Mouse (Mus musculus) regulatory T cell (primary cell): ENCODE data around the gene Hsd17b14.

Experiments
- in situ Hi-C: fragments of 300-600 bp; cut with MboI, MseI; formaldehyde crosslinking; loops from one replicate; pipeline ENCODE4 v1.15.1; 2025; ENCODE audit warnings: high pct_unique_total_duplicates

Gene Hsd17b14

GRCm38 (mm10) chr7:45554744-45555143 is at the start of gene Hsd17b14:
TSS of gene Hsd17b14 (plus strand) at chr7:45554893.
- in situ Hi-C loops: no loop called here

- in situ Hi-C loops: loop anchor here (10.0 kb wide), 1 partner anchor 1327 kb away; no protein-coding TSS in a partner anchor
Measured at GRCm38 (mm10) chr7:45507583-45507982, 47.1 kb upstream of the Hsd17b14 start.

DNA sequence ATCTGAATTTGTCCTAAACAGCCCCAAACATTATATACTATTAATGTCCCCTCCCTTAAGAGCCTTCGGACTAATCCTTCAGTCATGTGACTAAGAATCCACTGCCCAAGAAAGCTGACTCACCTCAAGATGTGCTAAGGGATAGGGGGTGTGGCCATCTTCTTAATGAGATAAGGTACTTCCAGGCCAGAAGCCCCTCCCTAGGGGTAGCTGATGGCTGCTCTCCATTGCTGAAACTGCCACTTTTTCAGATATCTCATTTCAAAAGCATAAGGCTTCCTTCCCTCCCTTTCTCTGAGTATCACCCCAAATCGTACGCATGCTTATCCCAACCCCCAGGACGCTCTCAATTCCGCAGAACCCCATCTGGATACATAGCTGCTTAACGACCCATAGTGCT is 46.1 kb upstream of the Hsd17b14 start:
- in situ Hi-C loops: loop anchor here (10.0 kb wide), 1 partner anchor 1326 kb away; no protein-coding TSS in a partner anchor

- in situ Hi-C loops: loop anchor here (10.0 kb wide), 1 partner anchor 1325 kb away; no protein-coding TSS in a partner anchor
Measured at GRCm38 (mm10) chr7:45509181-45509882, 45.4 kb upstream of the Hsd17b14 start.

DNA sequence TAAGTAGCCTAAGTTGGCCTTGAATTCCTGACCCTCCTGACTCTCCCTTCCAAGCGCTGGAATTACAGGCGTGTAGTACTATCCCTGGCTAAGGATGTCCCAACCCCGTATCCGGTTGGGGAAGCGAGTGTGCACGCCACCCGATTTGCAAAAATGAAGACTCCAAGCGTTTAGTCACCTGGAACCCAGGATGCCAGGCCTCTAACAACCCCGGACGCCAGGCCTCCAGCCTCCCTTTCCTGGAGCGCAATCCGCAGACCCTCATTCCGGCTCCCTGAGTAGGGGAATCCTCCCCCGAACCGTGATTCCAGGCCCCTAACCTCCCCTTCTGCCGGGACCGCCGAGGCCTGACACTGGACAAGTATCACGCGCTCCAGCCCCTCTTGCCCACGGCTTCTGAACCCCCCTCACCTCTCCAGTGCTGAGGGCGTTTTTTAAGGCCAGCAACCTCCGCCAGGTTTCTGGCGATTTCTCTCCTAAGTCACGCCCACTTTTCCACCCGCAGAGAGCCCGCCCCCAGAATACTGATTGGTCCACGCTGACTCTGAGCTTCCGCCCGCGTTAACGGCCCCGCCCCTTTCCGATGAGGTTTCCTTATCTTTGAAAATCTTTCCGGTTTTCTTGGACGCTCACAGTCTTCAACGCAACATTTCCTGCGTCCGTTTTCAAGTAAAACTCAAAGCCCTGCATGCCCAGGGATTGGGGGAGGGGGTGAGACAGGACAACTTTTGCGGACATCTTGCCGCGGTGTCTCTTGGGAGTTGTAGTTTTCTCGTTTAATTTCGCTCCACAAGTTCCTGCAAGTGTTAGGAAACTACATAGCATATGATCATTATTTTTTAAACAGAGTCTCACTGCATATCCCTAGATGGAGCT is 44.5 kb upstream of the Hsd17b14 start, which contains the start of gene Nucb1:
TSS of gene Nucb1 (minus strand) at position 495 of the 876 bp plus-strand sequence.
- in situ Hi-C loops: loop anchor here (10.0 kb wide), 2 partner anchors 1255 to 1325 kb away; partner anchors contain the start of gene Acp4

- in situ Hi-C loops: loop anchor here (10.0 kb wide), 1 partner anchor 1260 kb away; the partner anchor contains the start of gene Acp4
Measured at GRCm38 (mm10) chr7:45514411-45514810, 40.3 kb upstream of the Hsd17b14 start.

GRCm38 (mm10) chr7:45515436-45515835 is 39.3 kb upstream of the Hsd17b14 start:
- in situ Hi-C loops: loop anchor here (5.0 to 10.0 kb wide), 2 partner anchors 38 to 1261 kb away; partner anchors contain the start of gene Acp4

GRCm38 (mm10) chr7:45516846-45517245 is 37.8 kb upstream of the Hsd17b14 start:
- in situ Hi-C loops: loop anchor here (5.0 to 10.0 kb wide), 2 partner anchors 40 to 1262 kb away; partner anchors contain the start of gene Acp4

DNA sequence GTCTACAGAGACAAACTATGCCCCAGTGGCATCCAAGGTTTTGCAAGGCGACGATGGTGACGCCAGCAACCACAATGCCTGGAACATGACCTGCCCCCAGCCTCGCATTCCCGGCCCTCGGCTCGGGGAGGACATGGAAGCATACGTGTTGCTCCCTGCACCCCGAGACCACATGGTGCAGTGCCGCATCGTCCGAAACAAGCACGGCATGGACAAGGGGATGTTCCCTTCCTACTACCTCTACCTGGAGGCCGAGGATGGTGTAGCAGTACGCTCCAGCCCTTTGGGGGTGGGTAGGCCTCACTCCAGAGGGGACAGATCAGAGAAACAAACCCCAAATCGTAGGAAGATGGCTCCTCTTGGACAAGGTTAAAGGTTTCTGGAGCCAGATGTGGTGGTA is 36.1 kb upstream of the Hsd17b14 start:
- in situ Hi-C loops: loop anchor here (5.0 to 10.0 kb wide), 2 partner anchors 41 to 1264 kb away; partner anchors contain the start of gene Acp4

- in situ Hi-C loops: loop anchor here (5.0 to 10.0 kb wide), 2 partner anchors 42 to 1265 kb away; partner anchors contain the start of gene Acp4
Measured at GRCm38 (mm10) chr7:45519345-45520120, 35.2 kb upstream of the Hsd17b14 start.

DNA sequence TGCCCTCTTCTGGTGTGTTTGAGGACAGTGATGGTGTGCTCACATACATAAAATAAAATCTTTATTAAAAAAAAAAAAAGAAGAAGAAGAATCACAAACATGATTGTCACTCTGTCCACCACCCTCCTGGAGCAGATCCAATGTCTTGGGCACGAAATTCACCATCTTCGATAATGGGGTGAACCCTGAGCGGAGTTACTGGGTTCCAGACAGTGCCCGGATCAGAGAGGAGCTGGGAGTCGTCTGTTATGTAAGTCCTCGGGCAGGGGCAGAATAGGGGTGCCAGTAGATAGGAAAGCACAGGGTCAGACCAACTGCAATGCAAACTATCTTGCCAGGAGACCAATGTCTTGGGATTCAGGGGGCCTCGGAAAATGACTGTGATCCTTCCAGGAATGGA is 34.1 kb upstream of the Hsd17b14 start:
- in situ Hi-C loops: no loop called here

DNA sequence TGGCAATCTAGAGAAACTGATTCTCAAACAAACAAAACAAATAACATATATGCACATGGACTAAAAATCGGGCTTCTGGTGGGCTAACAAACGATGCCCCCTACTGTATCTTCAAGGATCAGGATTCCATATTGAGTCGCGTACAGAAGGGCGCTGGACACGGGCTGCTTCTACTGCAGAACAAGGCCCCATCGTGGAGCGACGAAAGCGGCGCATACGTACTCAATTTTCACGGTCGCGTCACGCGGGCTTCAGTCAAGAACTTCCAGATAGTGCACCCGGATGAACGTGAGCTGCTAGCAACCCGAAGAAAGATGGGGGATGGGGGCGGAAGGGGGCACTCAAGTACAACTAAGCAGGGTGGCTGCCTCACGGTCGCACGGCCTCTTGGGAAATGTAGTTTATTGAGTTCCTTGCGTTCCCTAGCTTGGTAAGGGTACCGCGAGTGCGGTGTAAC is 32.9 kb upstream of the Hsd17b14 start:
- in situ Hi-C loops: no loop called here

- in situ Hi-C loops: no loop called here
Measured at GRCm38 (mm10) chr7:45522194-45522752, 32.4 kb upstream of the Hsd17b14 start.

GRCm38 (mm10) chr7:45522957-45523676 is 31.6 kb upstream of the Hsd17b14 start:
- in situ Hi-C loops: no loop called here

DNA sequence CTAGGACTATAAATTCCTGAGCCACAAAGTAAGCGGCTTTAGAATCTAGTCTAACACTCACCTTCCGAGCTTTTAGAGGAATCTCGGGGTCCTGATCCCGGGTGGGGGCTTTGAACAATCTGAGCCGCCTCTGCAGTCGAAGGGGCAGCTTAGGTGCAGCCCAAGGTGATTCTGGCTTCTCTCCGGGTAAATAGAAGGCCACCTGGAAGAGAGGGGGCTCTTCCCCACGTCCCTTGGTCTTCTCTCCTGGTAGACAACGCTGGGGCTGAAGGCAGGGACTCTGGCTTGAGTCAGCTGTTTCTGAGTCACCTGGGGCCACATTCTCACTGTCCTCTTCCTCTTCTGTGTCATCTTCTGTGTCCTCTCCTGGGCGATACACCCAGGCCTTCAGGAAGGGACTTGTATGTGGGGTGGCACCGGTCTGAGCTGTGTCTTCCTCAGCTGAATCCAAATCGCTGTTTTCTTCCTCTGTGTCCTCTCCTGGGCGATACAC is 31.0 kb upstream of the Hsd17b14 start:
- in situ Hi-C loops: no loop called here

- in situ Hi-C loops: no loop called here
Measured at GRCm38 (mm10) chr7:45524841-45525621, 29.7 kb upstream of the Hsd17b14 start.

DNA sequence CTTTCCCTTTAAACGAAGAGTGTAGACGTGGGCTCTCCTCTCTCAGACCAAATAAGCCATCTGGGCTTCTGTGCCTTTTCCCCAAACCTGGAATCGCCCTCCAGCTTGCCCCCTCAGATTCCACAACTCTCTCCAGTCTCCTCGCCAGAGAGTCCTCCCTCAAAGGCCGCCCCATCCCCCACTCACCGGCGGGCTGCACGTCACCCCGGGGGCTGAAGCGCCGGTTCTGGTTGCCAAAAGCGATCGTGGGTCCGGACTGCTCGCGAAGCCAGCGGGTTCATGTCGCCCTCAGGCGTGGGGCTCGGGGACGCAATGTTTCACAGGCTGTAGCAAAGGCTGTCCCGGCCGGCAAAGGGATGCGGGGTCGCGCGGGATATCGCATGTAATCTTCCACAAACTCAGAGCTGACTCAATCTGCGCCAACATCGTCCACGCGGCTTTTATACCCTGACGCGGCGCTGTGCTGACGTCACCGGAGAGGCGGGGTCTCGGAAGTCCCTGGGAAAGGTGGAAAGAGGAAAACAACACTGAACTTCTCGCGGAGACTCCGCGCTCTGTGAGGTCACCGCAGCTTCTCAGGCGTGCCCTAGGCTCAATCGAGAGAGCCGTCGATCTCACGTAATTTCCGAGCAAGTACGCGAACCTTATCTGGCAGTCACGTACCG is 28.8 kb upstream of the Hsd17b14 start, which contains the start of the genes Ppp1r15a and Plekha4:
TSS of gene Ppp1r15a (minus strand) at position 460 of the 665 bp plus-strand sequence.
TSS of gene Plekha4 (plus strand) at position 522 of the 665 bp plus-strand sequence.
- in situ Hi-C loops: no loop called here

DNA sequence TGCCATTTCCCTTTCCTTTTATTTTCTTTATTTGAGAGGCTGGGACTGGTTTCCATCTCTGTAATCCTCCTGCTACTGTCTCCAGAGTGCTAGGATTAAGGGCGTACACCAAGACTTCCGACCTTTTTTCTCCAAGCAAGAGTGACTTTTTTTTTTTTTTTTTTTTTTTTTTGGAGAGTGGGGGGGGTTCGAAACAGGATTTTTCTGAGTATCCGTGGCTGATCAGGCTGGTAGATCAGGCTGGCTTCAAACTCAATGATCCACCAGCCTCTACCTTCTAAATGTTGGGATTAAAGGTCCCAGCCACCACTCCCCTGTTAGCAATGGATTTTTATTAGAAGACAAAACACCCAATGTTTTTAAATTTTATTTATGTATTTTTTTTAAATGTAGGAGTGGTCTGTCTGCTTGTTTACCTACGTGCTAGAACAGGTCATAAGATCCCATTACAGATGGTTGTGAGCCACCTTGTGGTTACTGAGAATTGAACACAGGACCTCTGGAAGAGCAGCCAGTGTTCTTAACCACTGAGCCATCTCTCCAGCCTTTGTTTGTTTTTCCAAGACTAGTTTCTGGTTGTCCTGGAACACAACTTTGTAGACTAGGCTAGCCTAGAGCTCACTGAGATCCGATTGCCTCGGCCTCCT is 28.1 kb upstream of the Hsd17b14 start:
- in situ Hi-C loops: no loop called here
